Mouse (Mus musculus): ENCODE results near the gene Tiam1.

The Tiam1 gene

GRCm38 (mm10) chr16:89844580-89844979 lies 299.0 kb downstream of the Tiam1 start:
- DNase-seq (ENCODE audit: low read depth, low spot score): peak; percentile 65

- DNase-seq (ENCODE audit: low read depth, low spot score): no peak
Observed at GRCm38 (mm10) chr16:89841894-89842293, 301.7 kb downstream of the Tiam1 start.

GRCm38 (mm10) chr16:89840361-89840760 lies 303.2 kb downstream of the Tiam1 start:
- DNase-seq (ENCODE audit: low read depth, low spot score): no peak

- DNase-seq (ENCODE audit: low read depth, low spot score): no peak
Observed at GRCm38 (mm10) chr16:89839829-89840228, 303.7 kb downstream of the Tiam1 start.

- peak; percentile 14 for DNase-seq (ENCODE audit: low read depth, low spot score)
Observed at GRCm38 (mm10) chr16:89837096-89837495, 306.5 kb downstream of the Tiam1 start.

GRCm38 (mm10) chr16:89835551-89835950 lies 308.0 kb downstream of the Tiam1 start:
- peak; percentile 70 for DNase-seq (ENCODE audit: low read depth, low spot score)

- no peak for DNase-seq (ENCODE audit: low read depth, low spot score)
Observed at GRCm38 (mm10) chr16:89833011-89833410, 310.6 kb downstream of the Tiam1 start.

- DNase-seq (ENCODE audit: low read depth, low spot score): peak; percentile 52
Observed at GRCm38 (mm10) chr16:89831172-89831571, 312.4 kb downstream of the Tiam1 start.

GRCm38 (mm10) chr16:89830221-89830648 lies 313.3 kb downstream of the Tiam1 start:
- no peak for DNase-seq (ENCODE audit: low read depth, low spot score)

GRCm38 (mm10) chr16:89827496-89828125 lies 316.0 kb downstream of the Tiam1 start:
- no peak for DNase-seq (ENCODE audit: low read depth, low spot score)

GRCm38 (mm10) chr16:89825875-89826274 lies 317.7 kb downstream of the Tiam1 start:
- DNase-seq (ENCODE audit: low read depth, low spot score): no peak

GRCm38 (mm10) chr16:89822882-89823281 lies 320.7 kb downstream of the Tiam1 start:
- DNase-seq (ENCODE audit: low read depth, low spot score): no peak

GRCm38 (mm10) chr16:89818661-89819060 lies 324.9 kb downstream of the Tiam1 start:
- no peak for DNase-seq (ENCODE audit: low read depth, low spot score)

GRCm38 (mm10) chr16:89817861-89818630 lies 325.5 kb downstream of the Tiam1 start:
- DNase-seq (ENCODE audit: low read depth, low spot score): no peak

- DNase-seq (ENCODE audit: low read depth, low spot score): no peak
Observed at GRCm38 (mm10) chr16:89817301-89817700, 326.3 kb downstream of the Tiam1 start.

- no peak for DNase-seq (ENCODE audit: low read depth, low spot score)
Observed at GRCm38 (mm10) chr16:89816506-89817172, 326.9 kb downstream of the Tiam1 start.

- DNase-seq (ENCODE audit: low read depth, low spot score): no peak
Observed at GRCm38 (mm10) chr16:89813536-89813935, 330.0 kb downstream of the Tiam1 start.

GRCm38 (mm10) chr16:89812891-89813290 lies 330.7 kb downstream of the Tiam1 start:
- no peak for DNase-seq (ENCODE audit: low read depth, low spot score)

- DNase-seq (ENCODE audit: low read depth, low spot score): no peak
Observed at GRCm38 (mm10) chr16:89810398-89810797, 333.2 kb downstream of the Tiam1 start.

GRCm38 (mm10) chr16:89808168-89808567 lies 335.4 kb downstream of the Tiam1 start:
- no peak for DNase-seq (ENCODE audit: low read depth, low spot score)

- no peak for DNase-seq (ENCODE audit: low read depth, low spot score)
Observed at GRCm38 (mm10) chr16:89805946-89806345, 337.6 kb downstream of the Tiam1 start.

- no peak for DNase-seq (ENCODE audit: low read depth, low spot score)
Observed at GRCm38 (mm10) chr16:89805210-89805609, 338.4 kb downstream of the Tiam1 start.

- DNase-seq (ENCODE audit: low read depth, low spot score): no peak
Observed at GRCm38 (mm10) chr16:89801493-89801892, 342.1 kb downstream of the Tiam1 start.
